Mouse (Mus musculus): Measurements from ENCODE around the gene Prss43.

GRCm38 (mm10) chr9:110790462-110790861, 36.0 kb upstream of the Prss43 start:
- no peak for TF ChIP-seq CTCF (IDR thresholded peaks at IDR 0.05; ENCODE audit: borderline replicate concordance, insufficient read depth, low read depth, low read length)
- no peak for TF ChIP-seq POLR2A (IDR thresholded peaks at IDR 0.05; ENCODE audit: borderline replicate concordance, insufficient read depth, low read length)
